8 mouse cellular contexts compared by ENCODE assay signal in the genomic region with DNA sequence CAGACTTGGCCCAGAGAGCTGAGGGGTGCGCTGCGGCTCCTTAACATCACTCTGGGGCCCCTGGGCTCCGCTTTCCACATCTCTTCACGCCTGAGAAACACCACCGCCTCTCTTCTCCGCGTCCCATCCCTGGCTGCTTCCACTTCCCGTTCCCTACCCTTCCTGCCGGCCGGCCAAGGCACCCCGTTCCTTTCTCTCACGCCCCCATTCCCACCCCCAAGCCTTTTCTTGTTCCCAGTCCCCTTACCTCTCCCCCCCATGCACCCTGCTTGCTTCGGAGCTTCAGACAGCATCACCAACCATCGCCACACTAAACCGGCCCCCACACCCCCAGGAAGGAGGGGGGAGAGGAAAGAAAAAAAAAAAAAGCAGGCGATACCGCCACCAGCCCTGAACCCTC. TPM values are rescaled to one million over a fixed set of nuclear protein-coding genes. Genes with fewer than 3 reads are reported as not detected.
A peak's percentile ranks its signal among the peaks of the same experiment; 100 is the strongest.
DNase-seq lines count a peak whose midpoint lies in the region; ATAC-seq lines count a peak whose summit lies in the region.

No protein-coding gene starts in this region.

- DNase-seq in heart, postnatal 4 days = no peak
- peak; percentile 59 for DNase-seq in brain, adult 2 months (ENCODE audit: low read depth, low spot score)
- no peak for DNase-seq in hindbrain, embryonic 10.5 days (ENCODE audit: low spot score)
- DNase-seq in midbrain, embryonic 11.5 days (ENCODE audit: low spot score, missing footprints) = peak; percentile 90
- DNase-seq in kidney, adult 9 months = no peak
- DNase-seq in natural killer cell, adult 2 months (ENCODE audit: low spot score in 2 of 2) = no peak

- no peak overlapping the region for H3K9ac ChIP-seq in heart, embryonic 12.5 days
- peak overlapping the region; percentile 85 for H3K9ac ChIP-seq in midbrain, embryonic 11.5 days (ENCODE audit: low read length)

- H3K36me3 ChIP-seq in heart, embryonic 12.5 days = no peaks in the 10 kb centered on the region
- no peaks in the 10 kb centered on the region for H3K36me3 ChIP-seq in hindbrain, embryonic 10.5 days
- no peaks in the 10 kb centered on the region for H3K36me3 ChIP-seq in midbrain, embryonic 11.5 days (ENCODE audit: control insufficient read depth, insufficient read depth, low read length)

- H3K4me3 ChIP-seq in heart, embryonic 12.5 days = peak overlapping the region; percentile 53
- peak overlapping the region; percentile 71 for H3K4me3 ChIP-seq in hindbrain, embryonic 10.5 days
- H3K4me3 ChIP-seq in midbrain, embryonic 11.5 days (ENCODE audit: low read depth, low read length) = peak overlapping the region; percentile 53

- no peaks in the 10 kb centered on the region for H3K9me3 ChIP-seq in heart, embryonic 12.5 days (replicated peaks)
- no peaks in the 10 kb centered on the region for H3K9me3 ChIP-seq in hindbrain, embryonic 10.5 days
- H3K9me3 ChIP-seq in midbrain, embryonic 11.5 days (ENCODE audit: control insufficient read depth, low read length) = no peaks in the 10 kb centered on the region

- H3K4me2 ChIP-seq in heart, embryonic 12.5 days = peak overlapping the region; percentile 82
- H3K4me2 ChIP-seq in midbrain, embryonic 11.5 days = peak overlapping the region; percentile 80

- H3K27ac ChIP-seq in heart, embryonic 12.5 days (ENCODE audit: poor library complexity, severe bottlenecking) = no peak overlapping the region
- peak overlapping the region; percentile 92 for H3K27ac ChIP-seq in hindbrain, embryonic 10.5 days
- H3K27ac ChIP-seq in midbrain, embryonic 11.5 days (ENCODE audit: low read depth, low read length) = peak overlapping the region; percentile 91

- H3K27me3 ChIP-seq in heart, embryonic 12.5 days (replicated peaks) = peaks cover 100% of the 10 kb centered on the region
- peaks cover 85% of the 10 kb centered on the region for H3K27me3 ChIP-seq in hindbrain, embryonic 10.5 days (ENCODE audit: insufficient read depth, poor library complexity, severe bottlenecking)
- H3K27me3 ChIP-seq in midbrain, embryonic 11.5 days (ENCODE audit: control insufficient read depth, insufficient read depth, low read length) = peaks cover 38% of the 10 kb centered on the region

- no peak for ATAC-seq in heart, embryonic 12.5 days (ENCODE audit: insufficient number of reproducible peaks, low FRiP score)
- no peak for ATAC-seq in midbrain, embryonic 11.5 days (ENCODE audit: low FRiP score)
- no peak for ATAC-seq in megakaryocyte progenitor cell, adult 5-6 weeks (replicated peaks; ENCODE audit: poor library complexity)

- 4% methylated on average over 16 of the region's 17 CpGs for WGBS in heart, embryonic 12.5 days
- 2% methylated on average over 17 of the region's 17 CpGs for WGBS in hindbrain, embryonic 10.5 days
- WGBS in midbrain, embryonic 11.5 days = 1% methylated on average over 17 of the region's 17 CpGs

- peaks cover 15% of the 10 kb centered on the region; the same call in 1 of the 2 replicates for H3K4me1 ChIP-seq in heart, embryonic 12.5 days (replicated peaks)
- peaks cover 83% of the 10 kb centered on the region for H3K4me1 ChIP-seq in hindbrain, embryonic 10.5 days (replicated peaks)
- peaks cover 48% of the 10 kb centered on the region for H3K4me1 ChIP-seq in midbrain, embryonic 11.5 days (ENCODE audit: control insufficient read depth, insufficient read depth, low read length)

RNA-seq across cellular contexts. Expression of gene Pou2f2, which starts 1.2 kb away (rescaled TPM):
- polyA plus RNA-seq in heart, embryonic 12.5 days (2016; fragmentation: Nextera tagmentation; extraction: Ambion mirVana) = 0.54 and 0.81 TPM in 2 replicates
- under 1 TPM; 0.36 to 0.79 TPM for total RNA-seq in heart, postnatal 4 days (2021)
- 19.3 and 41.0 TPM in 2 replicates for polyA plus RNA-seq in hindbrain, embryonic 10.5 days (2016; fragmentation: Nextera tagmentation; extraction: Ambion mirVana)
- polyA plus RNA-seq in midbrain, embryonic 11.5 days (2014; fragmentation: Nextera tagmentation; extraction: Ambion mirVana) = 26.6 and 31.3 TPM in 2 replicates
- total RNA-seq in megakaryocyte progenitor cell, adult 5-6 weeks (2015) = 13.8 and 18.1 TPM in 2 replicates
- 2.1 and 4.1 TPM in 2 replicates for total RNA-seq in megakaryocyte progenitor cell, adult 5-6 weeks (2017)

RNA-seq across cellular contexts. Expression of gene Dedd2, which starts 42.1 kb away (rescaled TPM):
- 8.2 and 9.5 TPM in 2 replicates for polyA plus RNA-seq in heart, embryonic 12.5 days (2016; fragmentation: Nextera tagmentation; extraction: Ambion mirVana)
- total RNA-seq in heart, postnatal 4 days (2021) = 1 to 10 TPM; 7.2 to 9.6 TPM
- 10.2 and 11.2 TPM in 2 replicates for polyA plus RNA-seq in hindbrain, embryonic 10.5 days (2016; fragmentation: Nextera tagmentation; extraction: Ambion mirVana)
- 6.9 and 7.7 TPM in 2 replicates for polyA plus RNA-seq in midbrain, embryonic 11.5 days (2014; fragmentation: Nextera tagmentation; extraction: Ambion mirVana)
- 10.7 and 11.0 TPM in 2 replicates for total RNA-seq in megakaryocyte progenitor cell, adult 5-6 weeks (2015)
- 14.5 and 17.2 TPM in 2 replicates for total RNA-seq in megakaryocyte progenitor cell, adult 5-6 weeks (2017)

RNA-seq across cellular contexts. Expression of gene Zfp526, which starts 42.9 kb away (rescaled TPM):
- polyA plus RNA-seq in heart, embryonic 12.5 days (2016; fragmentation: Nextera tagmentation; extraction: Ambion mirVana) = 2.3 and 2.5 TPM in 2 replicates
- total RNA-seq in heart, postnatal 4 days (2021) = 10 to 100 TPM in 1 of 2 experiments, 1 to 10 TPM in 1; 9.9 to 10.2 TPM
- 2.5 and 3.0 TPM in 2 replicates for polyA plus RNA-seq in hindbrain, embryonic 10.5 days (2016; fragmentation: Nextera tagmentation; extraction: Ambion mirVana)
- 2.7 and 3.2 TPM in 2 replicates for polyA plus RNA-seq in midbrain, embryonic 11.5 days (2014; fragmentation: Nextera tagmentation; extraction: Ambion mirVana)
- 7.2 and 7.6 TPM in 2 replicates for total RNA-seq in megakaryocyte progenitor cell, adult 5-6 weeks (2015)
- total RNA-seq in megakaryocyte progenitor cell, adult 5-6 weeks (2017) = 7.5 and 7.6 TPM in 2 replicates

RNA-seq across cellular contexts. Expression of gene Gsk3a, which starts 59.3 kb away (rescaled TPM):
- 12.1 and 12.7 TPM in 2 replicates for polyA plus RNA-seq in heart, embryonic 12.5 days (2016; fragmentation: Nextera tagmentation; extraction: Ambion mirVana)
- 10 to 100 TPM; 68.2 to 70.9 TPM for total RNA-seq in heart, postnatal 4 days (2021)
- polyA plus RNA-seq in hindbrain, embryonic 10.5 days (2016; fragmentation: Nextera tagmentation; extraction: Ambion mirVana) = 11.6 and 12.5 TPM in 2 replicates
- 12.8 and 14.6 TPM in 2 replicates for polyA plus RNA-seq in midbrain, embryonic 11.5 days (2014; fragmentation: Nextera tagmentation; extraction: Ambion mirVana)
- total RNA-seq in megakaryocyte progenitor cell, adult 5-6 weeks (2015) = 84.9 and 93.2 TPM in 2 replicates
- 57.8 and 60.3 TPM in 2 replicates for total RNA-seq in megakaryocyte progenitor cell, adult 5-6 weeks (2017)

Comparison
In these comparisons a context has a peak if more than half of its experiments do, and no peak if none do; other contexts are left out.
1. DNase-seq: peak in brain, adult 2 months (single experiment) and midbrain, embryonic 11.5 days (single experiment); none in heart, postnatal 4 days (single experiment), hindbrain, embryonic 10.5 days (single experiment), kidney, adult 9 months (single experiment) and natural killer cell, adult 2 months (0 of 2).
2. RNA of gene Pou2f2, which starts 1.2 kb away (polyA plus RNA-seq): 19.3 to 41.0 TPM in hindbrain, embryonic 10.5 days and 26.6 to 31.3 TPM in midbrain, embryonic 11.5 days; 0.54 to 0.81 TPM in heart, embryonic 12.5 days; every median in the first group is over 10 times any median in the second.
3. Peak in every context shown above with its lines, with median percentiles within 50 percentile points of each other: H3K4me3 ChIP-seq.